Mouse (Mus musculus) spleen, adult 2 months (tissue): ENCODE measurements around the gene Zfhx3.

Source experiments
- CTCF ChIP-seq: fragments of 200-500 bp; IDR thresholded peaks from 2 replicates; pipeline ENCODE4 v1.5.1; 2011; ENCODE audit warnings: mild to moderate bottlenecking, inconsistent platforms; ENCODE audit not compliant: insufficient read depth, insufficient read length, insufficient replicate concordance; ENCODE audit errors: extremely low read depth
- POLR2A ChIP-seq: fragments of 200-500 bp; IDR thresholded peaks from 2 replicates; pipeline ENCODE4 v1.6.1; 2011; ENCODE audit warnings: low read depth, low read length, inconsistent platforms

- TF ChIP-seq CTCF (no peak), POLR2A (no peak)
Observed at GRCm38 (mm10) chr8:108707576-108708281, 765.3 kb downstream of the Zfhx3 start.
